Mouse (Mus musculus) kidney, adult 11 months (tissue): ENCODE results near the gene Chd2.
"Not testable (repeated sequence)": the region's sequence is repeated elsewhere in the genome, so short reads cannot be mapped to it uniquely, and the experiment has no call there.

Experiments
- DNase-seq: peaks from one replicate; pipeline ENCODE4 v3.0.0; 2022

The Chd2 gene

GRCm38 (mm10) chr7:73539116-73539682 lies 2.4 kb downstream of the Chd2 start:
- DNase-seq: no peak

DNA sequence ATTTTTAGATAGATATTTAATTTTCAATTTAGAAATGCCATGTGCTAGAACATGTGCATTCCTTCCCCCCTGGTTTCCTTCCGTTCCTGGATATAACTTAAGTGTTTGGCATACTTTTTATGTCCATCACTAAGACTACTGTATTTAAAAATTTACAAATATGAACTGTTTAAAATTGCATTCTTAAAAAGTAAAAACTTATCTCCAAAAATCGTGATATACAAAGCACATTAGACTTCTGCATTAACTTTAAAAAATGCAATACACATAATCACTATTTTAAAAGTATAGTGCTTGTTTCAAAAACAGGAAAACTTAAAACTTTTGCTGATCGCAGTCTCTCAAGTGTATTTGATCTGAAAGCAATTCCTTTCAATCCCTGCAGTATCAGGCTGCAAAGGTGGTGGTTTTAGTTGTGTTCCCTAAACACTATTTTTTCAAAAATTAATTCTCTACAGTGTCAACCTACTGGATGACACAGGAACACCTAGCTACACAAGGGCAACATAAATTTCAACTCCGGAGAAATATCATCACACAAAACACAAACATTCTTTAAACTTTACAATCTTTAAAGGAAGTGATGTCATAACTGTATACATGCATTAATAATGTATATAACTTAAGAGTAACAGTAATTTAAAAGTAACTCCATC lies 3.1 kb downstream of the Chd2 start:
- no peak for DNase-seq

GRCm38 (mm10) chr7:73537634-73538423 lies 3.8 kb downstream of the Chd2 start:
- DNase-seq: peak; percentile 100

DNA sequence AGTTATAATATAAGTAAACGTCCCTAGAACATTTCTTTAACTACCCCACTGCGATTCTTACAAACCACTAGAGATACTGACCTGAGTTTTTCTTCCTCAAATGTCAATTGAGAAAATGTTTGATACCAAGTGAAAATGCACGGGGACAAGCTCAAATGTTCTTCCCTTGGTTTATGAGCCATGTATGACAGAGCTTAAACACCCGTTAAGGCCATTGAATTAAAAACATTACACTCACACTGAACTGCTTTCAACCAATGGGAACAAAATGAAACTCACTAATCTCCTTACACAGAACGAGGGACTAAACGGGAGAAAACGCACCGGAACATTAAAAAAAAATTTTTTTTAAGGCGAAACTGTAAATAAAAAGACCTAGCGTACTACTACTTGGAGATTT lies 4.4 kb downstream of the Chd2 start:
- DNase-seq: no peak

- DNase-seq: no peak
Measured at GRCm38 (mm10) chr7:73536579-73536978, 5.1 kb downstream of the Chd2 start.

DNA sequence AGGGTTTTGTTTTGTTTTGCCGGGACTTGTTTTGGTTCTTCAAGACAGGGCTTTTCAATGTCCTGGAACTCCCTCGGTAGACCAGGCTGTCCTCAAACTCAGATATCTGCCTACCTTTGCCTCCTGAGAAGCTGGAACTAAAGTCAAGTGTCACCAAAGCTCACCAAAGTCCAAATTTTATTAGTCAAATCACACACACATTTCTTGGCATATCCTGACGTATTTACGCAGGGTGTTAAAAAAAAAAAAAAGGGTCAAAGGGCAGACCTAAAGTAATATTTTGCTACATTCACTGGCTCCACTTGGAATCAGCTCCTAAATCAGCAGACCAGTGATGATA lies 5.8 kb downstream of the Chd2 start:
- no peak for DNase-seq

DNA sequence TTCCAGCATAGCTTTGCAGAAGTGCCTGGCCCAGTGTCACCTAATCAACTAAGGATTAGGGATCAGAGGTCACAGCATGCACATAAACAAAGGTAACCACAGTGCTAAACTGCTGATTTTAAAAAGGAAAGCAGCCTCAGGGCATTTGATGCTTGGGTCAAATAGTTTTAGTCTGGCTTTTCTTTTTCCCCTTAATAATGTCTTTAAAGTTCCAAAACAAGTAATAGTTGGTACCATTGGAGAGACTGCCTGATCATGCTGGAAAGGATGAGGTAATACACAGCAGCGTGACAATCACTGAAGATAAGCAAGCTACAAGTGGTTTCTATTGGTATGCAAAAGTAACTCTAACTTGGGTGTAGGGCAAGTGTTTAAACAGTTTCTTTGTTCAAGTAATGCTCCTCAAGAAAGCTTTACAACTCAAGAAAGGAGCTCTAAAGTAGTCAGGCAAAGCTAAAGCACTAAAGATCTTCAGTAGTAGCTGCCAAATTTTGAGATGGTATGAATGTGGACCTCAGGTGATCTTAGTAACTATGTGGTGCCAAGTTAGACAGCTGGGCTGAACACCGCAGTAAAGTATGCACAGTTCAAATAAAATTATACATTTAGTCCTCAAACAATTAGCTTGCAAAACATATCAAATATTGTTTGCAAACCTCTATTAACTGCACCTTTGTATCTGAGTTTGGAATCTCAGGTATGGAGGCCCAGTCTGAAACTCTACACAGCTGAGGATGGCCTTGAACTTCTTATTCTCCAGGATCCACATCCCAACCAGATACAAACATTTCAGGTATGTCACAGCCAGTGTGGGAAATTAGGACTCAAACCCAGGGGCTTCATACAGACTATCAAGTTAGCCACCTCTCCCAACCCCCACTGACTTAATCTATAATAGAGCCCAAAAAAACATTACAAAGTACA lies 6.4 kb downstream of the Chd2 start:
- DNase-seq: no peak

DNA sequence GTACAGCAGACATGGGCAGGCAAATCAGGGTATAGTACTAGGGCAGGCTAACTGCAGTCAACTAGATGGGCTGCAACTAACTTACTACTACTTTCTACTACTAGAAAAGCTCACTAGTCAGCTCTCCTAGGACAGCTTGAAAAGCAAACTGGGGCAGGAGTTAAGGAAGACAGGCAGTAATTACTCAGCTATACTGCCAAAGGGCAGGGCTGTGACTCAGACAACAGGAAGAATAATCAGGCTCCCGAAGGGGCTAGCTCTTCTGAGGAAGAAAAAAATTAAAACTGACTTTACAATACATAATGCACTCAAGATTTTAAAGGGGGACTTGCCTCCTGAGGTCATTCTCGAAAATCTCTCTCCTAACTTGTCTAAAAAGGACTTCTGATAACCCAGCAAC lies 8.2 kb downstream of the Chd2 start:
- no peak for DNase-seq

DNA sequence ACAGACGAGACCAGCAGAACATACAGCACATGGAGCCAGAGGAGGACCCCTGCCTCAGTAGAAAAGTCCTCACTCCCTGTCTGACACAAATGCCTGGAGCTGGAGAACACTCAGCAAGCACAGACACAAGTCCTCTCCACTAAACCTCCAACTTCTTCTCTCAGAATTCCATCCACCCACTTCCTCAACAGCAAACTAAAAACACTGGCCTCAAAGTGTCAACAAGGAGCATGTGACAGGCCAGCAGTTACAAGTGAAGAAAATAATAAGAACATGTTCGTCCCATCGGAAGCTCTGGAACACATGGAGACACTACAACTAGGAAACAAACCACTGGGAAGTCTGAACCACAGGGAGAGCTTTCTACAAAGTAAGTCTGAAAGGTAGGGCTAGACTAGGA lies 8.7 kb downstream of the Chd2 start:
- no peak for DNase-seq

DNA sequence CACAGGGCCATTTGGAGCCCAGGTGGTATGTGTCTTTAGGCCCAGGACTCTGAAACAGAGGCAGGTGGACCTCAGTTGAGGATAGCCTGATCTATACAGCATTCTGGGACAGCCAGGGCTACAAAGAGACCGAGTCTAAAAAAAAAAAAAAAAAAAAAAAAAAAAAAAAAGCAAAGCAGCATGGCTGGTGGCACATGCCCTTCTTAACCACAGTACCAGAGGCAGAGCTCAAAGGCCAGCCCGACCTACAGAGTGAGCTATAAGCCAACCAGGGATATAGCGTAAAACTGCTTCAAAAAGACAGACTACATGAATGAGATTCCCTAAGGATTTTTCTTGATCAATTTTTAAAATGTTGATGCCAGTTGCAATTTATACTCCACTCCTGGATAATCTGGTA lies 9.5 kb downstream of the Chd2 start:
- no peak for DNase-seq

DNA sequence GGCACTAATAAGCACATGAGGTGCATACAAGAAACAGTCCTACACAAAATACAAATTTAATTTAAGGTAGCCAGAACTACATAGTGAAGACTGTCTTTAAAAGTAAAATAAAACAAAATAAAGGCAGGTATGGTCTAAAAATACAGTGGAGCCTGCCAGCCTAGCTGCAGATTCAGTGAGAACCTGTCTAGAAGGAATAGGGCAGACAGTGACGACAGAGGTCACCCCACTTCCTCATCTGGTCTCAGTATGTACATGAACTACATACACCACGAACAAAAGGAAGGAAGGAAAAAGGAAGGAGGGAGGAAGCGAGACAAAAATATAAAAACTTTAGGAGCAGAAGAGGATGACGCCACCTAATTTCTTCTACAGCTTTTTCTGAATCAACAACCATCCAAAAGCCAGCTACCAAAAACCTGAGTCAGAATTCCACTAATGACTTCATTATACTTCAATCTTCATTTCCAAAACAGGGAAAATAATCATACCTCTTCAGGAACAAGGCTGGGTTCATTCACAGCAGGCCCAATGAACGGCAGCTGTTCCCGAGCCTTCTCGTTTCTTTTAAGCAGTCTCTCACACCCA lies 10.0 kb downstream of the Chd2 start:
- DNase-seq: no peak

DNA sequence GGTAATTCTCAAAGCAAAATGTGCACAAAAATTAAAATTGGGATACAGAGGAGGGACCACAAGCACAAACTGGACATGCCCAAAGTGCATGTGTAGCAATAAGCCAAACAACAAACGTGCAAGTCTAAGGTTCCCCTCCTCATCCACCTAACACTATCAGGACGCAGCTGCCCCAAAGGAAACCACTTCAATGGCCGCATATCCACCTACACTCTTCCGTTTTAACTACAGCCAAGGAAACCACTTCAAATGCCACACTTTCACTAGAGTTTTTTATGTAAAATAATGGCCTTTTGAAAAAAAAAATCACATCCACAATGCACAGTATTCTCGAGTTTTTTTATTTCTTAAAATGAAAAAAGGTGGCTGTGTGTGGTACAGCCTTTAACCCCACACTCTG lies 10.8 kb downstream of the Chd2 start:
- DNase-seq: no peak

- no peak for DNase-seq
Measured at GRCm38 (mm10) chr7:73530164-73530563, 11.5 kb downstream of the Chd2 start.

- DNase-seq: no peak
Measured at GRCm38 (mm10) chr7:73529261-73529660, 12.4 kb downstream of the Chd2 start.

DNA sequence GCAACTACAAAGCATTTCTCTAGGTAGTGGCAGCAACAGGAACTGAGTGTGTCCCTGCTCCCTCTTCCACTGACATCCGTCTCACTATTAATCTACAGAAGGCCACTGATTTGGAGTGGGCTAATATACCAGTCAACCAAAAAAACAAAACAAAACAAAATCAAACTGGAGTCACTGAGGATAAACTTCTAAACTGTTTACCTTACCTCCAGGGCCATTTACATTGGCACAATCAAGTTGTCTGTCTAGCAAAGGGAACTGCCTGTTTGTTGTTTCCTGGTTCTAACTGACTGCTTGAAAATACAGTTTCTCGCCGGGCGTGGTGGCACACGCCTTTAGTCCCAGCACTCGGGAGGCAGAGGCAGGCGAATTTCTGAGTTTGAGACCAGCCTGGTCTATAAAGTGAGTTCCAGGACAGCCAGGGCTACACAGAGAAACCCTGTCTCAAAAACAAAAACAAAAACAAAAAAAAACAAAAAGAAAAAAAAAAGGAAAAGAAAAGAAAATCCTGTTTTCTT lies 13.2 kb downstream of the Chd2 start:
- DNase-seq: not testable (repeated sequence)

DNA sequence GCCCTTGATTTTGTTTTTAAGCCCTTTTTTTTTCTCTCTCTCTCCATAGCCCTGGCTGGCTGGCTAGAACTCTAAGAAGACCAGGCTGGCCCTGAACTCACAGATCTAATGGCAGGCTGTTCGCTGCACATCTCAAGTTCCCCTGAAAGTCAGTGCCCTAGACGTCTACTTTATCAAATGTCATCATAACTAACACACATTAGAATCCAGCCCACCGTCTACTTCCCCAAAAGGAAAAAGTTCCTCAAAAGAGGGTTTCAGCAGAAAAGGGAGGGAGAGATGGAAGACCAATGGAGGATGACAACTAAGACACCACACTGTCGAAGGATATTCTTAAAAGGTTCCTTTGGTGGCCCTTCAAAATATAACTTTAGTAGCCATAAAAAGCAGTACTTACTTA lies 14.4 kb downstream of the Chd2 start:
- no peak for DNase-seq

- peak; percentile 71 for DNase-seq
Measured at GRCm38 (mm10) chr7:73524454-73524952, 17.1 kb downstream of the Chd2 start.

- DNase-seq: no peak
Measured at GRCm38 (mm10) chr7:73523608-73524259, 17.9 kb downstream of the Chd2 start.

- no peak for DNase-seq
Measured at GRCm38 (mm10) chr7:73523183-73523582, 18.4 kb downstream of the Chd2 start.

DNA sequence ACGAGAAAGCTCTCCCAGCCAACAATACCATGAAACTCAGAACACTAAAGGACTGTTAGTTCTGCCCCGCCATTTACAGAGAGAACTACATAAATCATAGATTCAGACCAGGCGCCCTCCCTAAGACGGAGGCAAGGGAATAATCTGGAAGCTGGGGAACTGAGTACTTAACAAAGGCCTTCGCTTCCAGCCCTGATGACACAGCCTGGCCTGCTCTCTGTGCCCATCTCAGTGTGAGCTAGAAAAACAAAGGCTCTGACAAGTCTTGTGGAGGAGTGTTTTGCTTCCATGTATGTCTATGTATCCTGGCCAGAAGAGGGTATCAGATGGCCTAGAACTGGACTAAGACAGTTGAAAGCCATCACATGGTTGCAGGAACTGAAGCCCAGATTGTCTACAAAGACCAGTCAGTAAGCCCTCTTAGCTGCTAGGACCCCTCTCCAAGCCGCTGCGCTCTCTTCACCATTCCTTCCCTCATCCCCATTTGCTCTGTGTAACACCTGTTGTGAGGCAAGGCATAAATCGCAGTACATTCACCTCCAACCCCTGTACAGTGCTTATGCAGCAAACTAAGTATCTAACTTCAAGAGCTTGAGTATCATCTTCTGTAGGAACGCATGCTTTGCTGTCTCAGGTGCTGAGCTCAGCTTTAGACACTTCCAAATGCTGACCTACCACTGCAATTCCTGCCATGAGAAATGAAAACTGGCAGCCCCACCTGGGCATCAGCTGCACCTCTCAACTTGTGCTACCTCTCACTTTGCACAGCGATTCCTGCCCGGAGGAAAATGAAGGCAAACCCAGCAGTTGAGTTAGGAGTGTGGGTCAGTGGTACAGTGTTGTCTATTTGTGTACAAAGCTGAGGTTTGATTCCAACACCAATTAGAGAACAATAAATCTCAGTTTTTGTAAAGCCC lies 20.1 kb downstream of the Chd2 start:
- DNase-seq: no peak

- DNase-seq: no peak
Measured at GRCm38 (mm10) chr7:73520231-73520630, 21.4 kb downstream of the Chd2 start.
